Mouse (Mus musculus) hindbrain, embryonic 12.5 days (tissue): ENCODE measurements around the gene Dgat2. TPM values are rescaled to one million over a fixed set of nuclear protein-coding genes. Genes with fewer than 3 reads are reported as not detected.
A peak's percentile ranks its signal among the peaks of the same experiment; 100 is the strongest.

Source experiments
- ATAC-seq: fragments of 200-750 bp; cut with Nextera tagmentation; 2 replicates; pipeline ENCODE4 v1.8.0; 2017; ENCODE audit warnings: moderate TSS enrichment; ENCODE audit not compliant: low FRiP score
- H3K27ac ChIP-seq: fragments of 300-500 bp; sonication (generic); 2 replicates; pipeline ENCODE4 v1.5.1; 2016; ENCODE audit warnings: mild to moderate bottlenecking
- H3K27me3 ChIP-seq: fragments of 300-500 bp; sonication (generic); 2 replicates; pipeline ENCODE4 v1.6.1; 2016; ENCODE audit warnings: mild to moderate bottlenecking
- H3K36me3 ChIP-seq: fragments of 300-500 bp; sonication (generic); 2 replicates; pipeline ENCODE4 v1.6.1; 2016; ENCODE audit warnings: mild to moderate bottlenecking
- H3K4me1 ChIP-seq: fragments of 300-500 bp; sonication (generic); 2 replicates; pipeline ENCODE4 v1.6.1; 2016
- H3K4me2 ChIP-seq: fragments of 300-500 bp; sonication (generic); replicated peaks from 2 replicates; pipeline ENCODE4 v1.6.1; 2016; ENCODE audit warnings: mild to moderate bottlenecking
- H3K4me3 ChIP-seq: fragments of 300-500 bp; sonication (generic); 2 replicates; pipeline ENCODE4 v1.5.1; 2016; ENCODE audit warnings: mild to moderate bottlenecking
- H3K9ac ChIP-seq: fragments of 300-500 bp; sonication (generic); 2 replicates; pipeline ENCODE4 v1.6.1; 2016; ENCODE audit warnings: mild to moderate bottlenecking, moderate library complexity
- H3K9me3 ChIP-seq: fragments of 300-500 bp; sonication (generic); replicated peaks from 2 replicates; pipeline ENCODE4 v1.6.1; 2016; ENCODE audit warnings: mild to moderate bottlenecking
- WGBS: fragments of 180-500 bp; shearing (Covaris S2); methylation state at CpG from one replicate; pipeline ENCODE4 v1.1.7; 2016; 5-methylcytosine and 5-hydroxymethylcytosine counted together
- polyA plus RNA-seq: library from polyadenylated mRNA; unstranded; fragments of >200 nt; fragmentation: Nextera tagmentation; extraction: Ambion mirVana; gene quantifications from 2 replicates; pipeline ENCODE4 v1.2.1, GENCODE M21; 2016

Gene Dgat2
- polyA plus RNA-seq, 1 experiment from 2014 or later = 12.8 TPM

GRCm38 (mm10) chr7:99188630-99189029 lies 6.1 kb upstream of the Dgat2 start:
- Histone ChIP-seq H3K4me2 (no peak overlapping the region), H3K9ac (no peak overlapping the region), H3K4me1 (no peaks in the 10 kb centered on the region), H3K36me3 (no peaks in the 10 kb centered on the region), H3K27me3 (peaks cover 14% of the 10 kb centered on the region), H3K4me3 (no peak overlapping the region), H3K27ac (no peak overlapping the region), H3K9me3 (no peaks in the 10 kb centered on the region)
- WGBS = 81% methylated on average over 6 of the region's 6 CpGs
- no peak for ATAC-seq

GRCm38 (mm10) chr7:99187451-99187850 lies 4.9 kb upstream of the Dgat2 start:
- H3K4me1 ChIP-seq = peaks cover 5% of the 10 kb centered on the region; the same call in 1 of the 2 replicates
- H3K4me3 ChIP-seq = no peak overlapping the region
- H3K27me3 ChIP-seq = peaks cover 14% of the 10 kb centered on the region
- no peak overlapping the region for H3K27ac ChIP-seq
- no peak for ATAC-seq
- H3K9me3 ChIP-seq = no peaks in the 10 kb centered on the region
- WGBS = 89% methylated on average over 5 of the region's 5 CpGs
- H3K4me2 ChIP-seq = no peak overlapping the region
- no peaks in the 10 kb centered on the region for H3K36me3 ChIP-seq
- H3K9ac ChIP-seq = no peak overlapping the region

GRCm38 (mm10) chr7:99185405-99185804 lies 2.9 kb upstream of the Dgat2 start:
- WGBS = 88% methylated on average over 3 of the region's 3 CpGs
- Histone ChIP-seq H3K36me3 (no peaks in the 10 kb centered on the region), H3K9me3 (no peaks in the 10 kb centered on the region)

GRCm38 (mm10) chr7:99183751-99184150 lies 1.2 kb upstream of the Dgat2 start:
- H3K9me3 ChIP-seq = no peaks in the 10 kb centered on the region
- 69% methylated on average over 6 of the region's 6 CpGs for WGBS

More at GRCm38 (mm10) chr7:99185405-99185804, 2.9 kb upstream of the Dgat2 start:
- Histone ChIP-seq H3K4me1 (peaks cover 17% of the 10 kb centered on the region; the same call in 1 of the 2 replicates), H3K9ac (no peak overlapping the region), H3K27ac (no peak overlapping the region), H3K4me3 (no peak overlapping the region), H3K27me3 (peaks cover 14% of the 10 kb centered on the region), H3K4me2 (no peak overlapping the region)
- ATAC-seq = no peak

GRCm38 (mm10) chr7:99181619-99182431 lies 694 bp downstream of the Dgat2 start:
- H3K9me3 ChIP-seq = no peaks in the 10 kb centered on the region
- peaks cover 17% of the 10 kb centered on the region; the same call in 1 of the 2 replicates for H3K4me1 ChIP-seq
- H3K36me3 ChIP-seq = no peaks in the 10 kb centered on the region
- peak overlapping the region; percentile 91 for H3K4me2 ChIP-seq
- H3K4me3 ChIP-seq = peak overlapping the region; percentile 79
- no peak; the same call in 1 of the 2 replicates for ATAC-seq
- peak overlapping the region; percentile 88 for H3K9ac ChIP-seq
- no peak overlapping the region for H3K27ac ChIP-seq
- H3K27me3 ChIP-seq = peaks cover 14% of the 10 kb centered on the region
- 20% methylated on average over 14 of the region's 14 CpGs for WGBS

More at GRCm38 (mm10) chr7:99183751-99184150, 1.2 kb upstream of the Dgat2 start:
- no peaks in the 10 kb centered on the region for H3K36me3 ChIP-seq
- H3K4me1 ChIP-seq = peaks cover 17% of the 10 kb centered on the region; the same call in 1 of the 2 replicates
- no peak overlapping the region for H3K27ac ChIP-seq
- no peak overlapping the region for H3K4me3 ChIP-seq
- no peak overlapping the region for H3K9ac ChIP-seq
- H3K27me3 ChIP-seq = peaks cover 14% of the 10 kb centered on the region
- ATAC-seq = no peak
- H3K4me2 ChIP-seq = peak overlapping the region; percentile 91; the same call in 1 of the 2 replicates

GRCm38 (mm10) chr7:99180162-99180561 lies 2.4 kb downstream of the Dgat2 start:
- Histone ChIP-seq H3K4me3 (no peak overlapping the region), H3K27me3 (peaks cover 12% of the 10 kb centered on the region), H3K36me3 (no peaks in the 10 kb centered on the region), H3K9me3 (no peaks in the 10 kb centered on the region), H3K4me2 (no peak overlapping the region), H3K27ac (no peak overlapping the region), H3K4me1 (peaks cover 17% of the 10 kb centered on the region; the same call in 1 of the 2 replicates), H3K9ac (no peak overlapping the region)
- 83% methylated on average over 1 of the region's 1 CpGs for WGBS
- ATAC-seq = no peak

- no peak overlapping the region for H3K9ac ChIP-seq
- peaks cover 17% of the 10 kb centered on the region; the same call in 1 of the 2 replicates for H3K4me1 ChIP-seq
- no peak overlapping the region for H3K27ac ChIP-seq
- H3K27me3 ChIP-seq = peaks cover 7% of the 10 kb centered on the region
- H3K36me3 ChIP-seq = no peaks in the 10 kb centered on the region
- WGBS = 86% methylated on average over 9 of the region's 9 CpGs
- no peak overlapping the region for H3K4me2 ChIP-seq
- ATAC-seq = no peak
- H3K4me3 ChIP-seq = no peak overlapping the region
- H3K9me3 ChIP-seq = no peaks in the 10 kb centered on the region
Observed at GRCm38 (mm10) chr7:99179271-99179670, 3.2 kb downstream of the Dgat2 start.

GRCm38 (mm10) chr7:99177386-99177785 lies 5.1 kb downstream of the Dgat2 start:
- no peak overlapping the region for H3K9ac ChIP-seq
- 63% methylated on average over 5 of the region's 5 CpGs for WGBS
- H3K27me3 ChIP-seq = no peaks in the 10 kb centered on the region
- no peak for ATAC-seq
- H3K4me1 ChIP-seq = peaks cover 13% of the 10 kb centered on the region; the same call in 1 of the 2 replicates
- H3K4me3 ChIP-seq = no peak overlapping the region
- H3K4me2 ChIP-seq = no peak overlapping the region
- H3K9me3 ChIP-seq = no peaks in the 10 kb centered on the region
- H3K36me3 ChIP-seq = no peaks in the 10 kb centered on the region
- no peak overlapping the region for H3K27ac ChIP-seq

- Histone ChIP-seq H3K4me1 (peaks cover 2% of the 10 kb centered on the region; the same call in 1 of the 2 replicates), H3K9ac (no peak overlapping the region), H3K4me2 (no peak overlapping the region), H3K27me3 (no peaks in the 10 kb centered on the region), H3K4me3 (no peak overlapping the region), H3K27ac (no peak overlapping the region), H3K9me3 (no peaks in the 10 kb centered on the region), H3K36me3 (no peaks in the 10 kb centered on the region)
- no peak for ATAC-seq
- 90% methylated on average over 9 of the region's 9 CpGs for WGBS
Observed at GRCm38 (mm10) chr7:99175666-99176065, 6.9 kb downstream of the Dgat2 start.

- Histone ChIP-seq H3K9me3 (no peaks in the 10 kb centered on the region), H3K36me3 (no peaks in the 10 kb centered on the region), H3K27ac (no peak overlapping the region), H3K4me3 (no peak overlapping the region), H3K4me1 (no peaks in the 10 kb centered on the region), H3K4me2 (no peak overlapping the region), H3K27me3 (no peaks in the 10 kb centered on the region), H3K9ac (no peak overlapping the region)
- WGBS = 89% methylated on average over 11 of the region's 11 CpGs
- no peak for ATAC-seq
Observed at GRCm38 (mm10) chr7:99175118-99175517, 7.4 kb downstream of the Dgat2 start.

- H3K4me3 ChIP-seq = no peak overlapping the region
- ATAC-seq = no peak
- WGBS = 84% methylated on average over 4 of the region's 4 CpGs
- no peaks in the 10 kb centered on the region for H3K27me3 ChIP-seq
- H3K4me2 ChIP-seq = no peak overlapping the region
- H3K4me1 ChIP-seq = no peaks in the 10 kb centered on the region
- H3K27ac ChIP-seq = no peak overlapping the region
- H3K36me3 ChIP-seq = no peaks in the 10 kb centered on the region
- no peaks in the 10 kb centered on the region for H3K9me3 ChIP-seq
- H3K9ac ChIP-seq = no peak overlapping the region
Observed at GRCm38 (mm10) chr7:99174006-99174405, 8.5 kb downstream of the Dgat2 start.

- no peak overlapping the region for H3K4me3 ChIP-seq
- H3K4me2 ChIP-seq = no peak overlapping the region
- H3K36me3 ChIP-seq = no peaks in the 10 kb centered on the region
- H3K27ac ChIP-seq = no peak overlapping the region
- no peaks in the 10 kb centered on the region for H3K9me3 ChIP-seq
- H3K9ac ChIP-seq = no peak overlapping the region
- no peaks in the 10 kb centered on the region for H3K27me3 ChIP-seq
- 95% methylated on average over 6 of the region's 6 CpGs for WGBS
- ATAC-seq = no peak
- no peaks in the 10 kb centered on the region for H3K4me1 ChIP-seq
Observed at GRCm38 (mm10) chr7:99172898-99173297, 9.6 kb downstream of the Dgat2 start.
